Mouse (Mus musculus): ENCODE results near the gene Trpm3. TPM values are rescaled to one million over a fixed set of nuclear protein-coding genes. Genes with fewer than 3 reads are reported as not detected.
A peak's percentile ranks its signal among the peaks of the same experiment; 100 is the strongest.

The Trpm3 gene
- polyA plus RNA-seq, 1 experiment: 0.22 TPM

GRCm38 (mm10) chr19:23041483-23042167 lies 902.8 kb downstream of the Trpm3 start:
- no peaks in the 10 kb centered on the region for H3K27me3 ChIP-seq (ENCODE audit: control insufficient read depth, insufficient read depth, low read length, poor library complexity, severe bottlenecking)
- no peaks in the 10 kb centered on the region for H3K9me3 ChIP-seq (replicated peaks; ENCODE audit: control insufficient read depth, insufficient read depth, low read length, poor library complexity, severe bottlenecking)
- peak overlapping the region; percentile 96 for H3K27ac ChIP-seq (ENCODE audit: insufficient read depth, low read length)
- H3K4me1 ChIP-seq (ENCODE audit: control insufficient read depth, insufficient read depth, low read length): peaks cover 3% of the 10 kb centered on the region
- no peak for TF ChIP-seq CTCF (IDR thresholded peaks at IDR 0.05; ENCODE audit: low read depth, low read length)
- TF ChIP-seq EP300 (IDR thresholded peaks at IDR 0.05; ENCODE audit: insufficient read depth, low read depth, low read length): 0 out of 2 replicates have a peak, but pooled peaks have one; percentile 69
- no peak overlapping the region for H3K4me3 ChIP-seq (ENCODE audit: low read depth, low read length)
- no peaks in the 10 kb centered on the region for H3K36me3 ChIP-seq (ENCODE audit: control insufficient read depth, insufficient read depth, low read length, poor library complexity, severe bottlenecking)
- peak overlapping the region; percentile 36; the same call in 1 of the 2 replicates for H3K9ac ChIP-seq (ENCODE audit: low read depth, poor library complexity, severe bottlenecking)

DNA sequence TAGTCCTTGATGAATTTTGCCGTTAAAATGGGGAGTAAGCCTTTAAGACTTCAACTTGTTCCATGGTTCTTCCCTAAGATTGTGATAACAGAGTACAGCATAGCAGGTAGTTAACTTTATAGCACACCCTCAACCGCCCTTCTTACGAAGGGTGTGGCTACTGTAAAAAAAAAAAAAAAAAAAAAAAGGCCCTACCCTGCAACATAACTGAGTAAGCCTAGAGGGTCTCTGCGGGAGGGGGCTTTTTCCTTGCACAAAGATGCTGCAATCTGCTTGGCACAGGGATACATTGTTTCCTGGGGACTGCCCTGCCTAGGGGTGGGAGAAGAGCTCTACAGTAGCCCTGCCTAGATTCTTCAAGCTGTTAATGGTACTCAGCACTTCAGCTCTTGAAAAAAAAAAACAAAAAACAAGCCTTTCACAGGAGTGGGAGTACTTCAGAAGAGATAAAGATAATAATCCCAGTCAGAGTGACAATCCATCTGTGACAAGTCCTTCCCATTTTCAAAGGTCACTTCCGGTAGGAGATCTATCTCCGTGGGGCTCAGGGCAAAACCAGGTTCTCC lies 903.4 kb downstream of the Trpm3 start:
- Histone ChIP-seq H3K9me3 (replicated peaks; ENCODE audit: control insufficient read depth, insufficient read depth, low read length, poor library complexity, severe bottlenecking) (no peaks in the 10 kb centered on the region), H3K4me3 (ENCODE audit: low read depth, low read length) (no peak overlapping the region), H3K36me3 (ENCODE audit: control insufficient read depth, insufficient read depth, low read length, poor library complexity, severe bottlenecking) (no peaks in the 10 kb centered on the region), H3K9ac (ENCODE audit: low read depth, poor library complexity, severe bottlenecking) (peak overlapping the region; percentile 36; the same call in 1 of the 2 replicates), H3K27ac (ENCODE audit: insufficient read depth, low read length) (peak overlapping the region; percentile 96), H3K27me3 (ENCODE audit: control insufficient read depth, insufficient read depth, low read length, poor library complexity, severe bottlenecking) (no peaks in the 10 kb centered on the region), H3K4me1 (ENCODE audit: control insufficient read depth, insufficient read depth, low read length) (peaks cover 3% of the 10 kb centered on the region)
- no peak for TF ChIP-seq CTCF (IDR thresholded peaks at IDR 0.05; ENCODE audit: low read depth, low read length)

- Histone ChIP-seq H3K27me3 (ENCODE audit: control insufficient read depth, insufficient read depth, low read length, poor library complexity, severe bottlenecking) (no peaks in the 10 kb centered on the region), H3K4me1 (ENCODE audit: control insufficient read depth, insufficient read depth, low read length) (peaks cover 3% of the 10 kb centered on the region), H3K9me3 (replicated peaks; ENCODE audit: control insufficient read depth, insufficient read depth, low read length, poor library complexity, severe bottlenecking) (no peaks in the 10 kb centered on the region), H3K4me3 (ENCODE audit: low read depth, low read length) (no peak overlapping the region), H3K9ac (ENCODE audit: low read depth, poor library complexity, severe bottlenecking) (no peak overlapping the region), H3K27ac (ENCODE audit: insufficient read depth, low read length) (peak overlapping the region; percentile 49), H3K36me3 (ENCODE audit: control insufficient read depth, insufficient read depth, low read length, poor library complexity, severe bottlenecking) (no peaks in the 10 kb centered on the region)
- no peak for TF ChIP-seq POLR2A (IDR thresholded peaks at IDR 0.05; ENCODE audit: insufficient read depth, low read length)
- no peak for TF ChIP-seq EP300 (IDR thresholded peaks at IDR 0.05; ENCODE audit: insufficient read depth, low read depth, low read length)
- TF ChIP-seq CTCF (IDR thresholded peaks at IDR 0.05; ENCODE audit: low read depth, low read length): no peak
Observed at GRCm38 (mm10) chr19:23043699-23044098, 904.9 kb downstream of the Trpm3 start.
